8 mouse cellular contexts compared by ENCODE assay signal in the genomic region with DNA sequence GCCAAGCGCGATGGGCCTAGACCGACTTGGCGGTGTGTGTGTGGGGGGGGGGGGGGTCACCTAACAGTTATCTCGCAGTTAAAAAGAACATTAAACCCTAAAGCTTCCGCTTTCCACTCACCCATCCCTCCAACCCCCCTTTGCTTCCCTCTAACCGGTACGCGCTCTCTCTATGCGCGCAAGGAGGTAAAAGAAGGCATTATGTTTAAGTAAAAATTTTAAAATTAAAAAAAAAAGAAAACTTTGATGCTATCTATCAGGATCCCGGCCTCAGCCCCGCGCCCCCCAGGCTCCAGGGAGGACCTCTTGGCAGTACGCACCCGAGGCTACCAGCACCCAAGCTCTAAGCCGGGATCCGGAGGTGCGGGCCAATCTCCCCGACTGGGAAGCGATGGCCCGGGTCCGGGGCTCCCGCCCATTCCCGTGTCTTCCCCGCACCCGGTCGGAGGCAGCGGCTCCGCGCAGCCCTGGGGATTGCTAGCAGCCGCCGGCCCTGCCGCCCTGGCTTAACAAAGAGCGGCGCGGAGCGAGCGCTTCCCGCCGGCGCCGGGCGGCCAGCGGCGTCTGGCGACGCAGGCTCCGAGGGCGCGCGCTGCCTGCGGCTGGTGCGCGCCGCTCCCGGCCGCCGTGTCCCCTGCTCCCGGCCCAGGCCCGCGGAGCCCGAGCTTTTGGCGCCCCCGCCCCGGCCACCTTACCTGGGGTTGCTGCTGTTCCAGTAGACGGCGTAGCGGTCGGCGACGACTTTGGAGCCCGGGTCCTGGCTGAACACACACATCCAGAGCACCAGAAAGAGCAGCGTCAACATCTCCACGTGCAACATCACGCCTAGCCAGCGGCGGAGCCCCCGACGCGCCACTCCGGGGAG. TPM values are rescaled to one million over a fixed set of nuclear protein-coding genes. Genes with fewer than 3 reads are reported as not detected.
DNase-seq lines count a peak whose midpoint lies in the region; ATAC-seq and TF ChIP-seq lines count a peak whose summit lies in the region.

No protein-coding gene starts in this region.

- no peak for TF ChIP-seq EP300 in lung, postnatal 0 days (IDR thresholded peaks at IDR 0.05)

- H3K9ac ChIP-seq in embryonic facial prominence, embryonic 14.5 days (ENCODE audit: low read depth, low read length) = peak overlapping the region; percentile 94
- H3K9ac ChIP-seq in lung, postnatal 0 days (replicated peaks; ENCODE audit: low read depth) = no peak overlapping the region; the same call in 1 of the 2 replicates

- peaks cover 27% of the 10 kb centered on the region for H3K4me1 ChIP-seq in E14TG2a.4 (replicated peaks; ENCODE audit: low read depth, low read length)
- H3K4me1 ChIP-seq in embryonic facial prominence, embryonic 14.5 days (ENCODE audit: control insufficient read depth, insufficient read depth, low read length) = peaks cover 10% of the 10 kb centered on the region
- no peaks in the 10 kb centered on the region; the same call in 1 of the 2 replicates for H3K4me1 ChIP-seq in lung, postnatal 0 days (ENCODE audit: insufficient read depth, low read depth, low read length)

- intact Hi-C loops in heart, postnatal 10 days (cut with DNase I) = loop anchor here (5.0 to 10.0 kb wide), 5 partner anchors 93 to 576 kb away; no protein-coding TSS in a partner anchor

- H3K27ac ChIP-seq in embryonic facial prominence, embryonic 14.5 days (replicated peaks; ENCODE audit: low read depth, low read length) = peak overlapping the region; percentile 97
- H3K27ac ChIP-seq in lung, postnatal 0 days (ENCODE audit: low read length) = no peak overlapping the region

- H3K27me3 ChIP-seq in E14TG2a.4 (ENCODE audit: insufficient read depth, low read length) = peaks cover 51% of the 10 kb centered on the region
- H3K27me3 ChIP-seq in embryonic facial prominence, embryonic 14.5 days (replicated peaks; ENCODE audit: control insufficient read depth, insufficient read depth, low read length) = no peaks in the 10 kb centered on the region; the same call in 1 of the 2 replicates
- peaks cover 11% of the 10 kb centered on the region; the same call in 1 of the 2 replicates for H3K27me3 ChIP-seq in lung, postnatal 0 days (replicated peaks; ENCODE audit: insufficient read depth, low read length)

- H3K4me2 ChIP-seq in embryonic facial prominence, embryonic 14.5 days (ENCODE audit: low read depth, low read length) = peak overlapping the region; percentile 99
- H3K4me2 ChIP-seq in lung, postnatal 0 days (replicated peaks; ENCODE audit: low read depth, low read length) = peak overlapping the region; percentile 98

- TF ChIP-seq CTCF in E14TG2a.4 (conservative IDR thresholded peaks at IDR 0.05; ENCODE audit: low read length) = no peak
- peak; percentile 3; the same call in 1 of the 2 replicates for TF ChIP-seq CTCF in lung, postnatal 0 days (IDR thresholded peaks at IDR 0.05)

- H3K4me3 ChIP-seq in E14TG2a.4 (replicated peaks; ENCODE audit: low read length) = peak overlapping the region; percentile 83
- H3K4me3 ChIP-seq in embryonic facial prominence, embryonic 14.5 days (ENCODE audit: low read depth, low read length) = peak overlapping the region; percentile 93
- H3K4me3 ChIP-seq in lung, postnatal 0 days (ENCODE audit: low read depth, low read length) = peak overlapping the region; percentile 74

- H3K9me3 ChIP-seq in E14TG2a.4 (ENCODE audit: low read length) = no peaks in the 10 kb centered on the region
- H3K9me3 ChIP-seq in embryonic facial prominence, embryonic 14.5 days (ENCODE audit: control insufficient read depth, low read length) = no peaks in the 10 kb centered on the region
- no peaks in the 10 kb centered on the region for H3K9me3 ChIP-seq in lung, postnatal 0 days (ENCODE audit: low read length)

- no peaks in the 10 kb centered on the region for H3K36me3 ChIP-seq in E14TG2a.4 (ENCODE audit: insufficient read depth, low read length)
- no peaks in the 10 kb centered on the region for H3K36me3 ChIP-seq in embryonic facial prominence, embryonic 14.5 days (ENCODE audit: control insufficient read depth, insufficient read depth, low read length)
- no peaks in the 10 kb centered on the region for H3K36me3 ChIP-seq in lung, postnatal 0 days (ENCODE audit: insufficient read depth, low read length)

- ATAC-seq in embryonic facial prominence, embryonic 14.5 days (ENCODE audit: low read depth) = peak; percentile 3
- ATAC-seq in lung, postnatal 0 days = peak; percentile 11; the same call in 1 of the 2 replicates
- no peak for ATAC-seq in erythroid progenitor cell, adult 5-6 weeks (replicated peaks; ENCODE audit: low FRiP score, poor library complexity, severe bottlenecking)

- DNase-seq in adrenal gland, adult 2 months = peak; percentile 74
- peak; percentile 64 for DNase-seq in embryonic facial prominence, embryonic 14.5 days (ENCODE audit: low spot score)
- DNase-seq in heart, postnatal 10 days = peak; percentile 65 to 72
- peak; percentile 28 to 60 for DNase-seq in kidney, postnatal 36 days
- DNase-seq in lung, postnatal 0 days (ENCODE audit: low spot score) = peak; percentile 44
- peak; percentile 61 for DNase-seq in right cerebral cortex, adult 18-20 months

- WGBS in embryonic facial prominence, embryonic 14.5 days = under 1% methylated on average over 52 of the region's 82 CpGs
- under 1% methylated on average over 71 of the region's 82 CpGs for WGBS in lung, postnatal 0 days

RNA-seq across cellular contexts. Expression of a gene that starts 0.6 kb away (rescaled TPM):
- 10 to 100 TPM; 20.4 to 22.6 TPM for total RNA-seq in adrenal gland, adult 2 months (2021)
- polyA plus RNA-seq in adrenal gland, adult 2 months (2012; rRNA removed) = 2.9 and 3.7 TPM in 2 replicates
- 56.6 and 63.1 TPM in 2 replicates for polyA plus RNA-seq in embryonic facial prominence, embryonic 14.5 days (2014; fragmentation: Nextera tagmentation; extraction: Ambion mirVana)
- total RNA-seq in heart, postnatal 10 days (2021) = 10 to 100 TPM; 32.8 to 41.9 TPM
- polyA plus RNA-seq in lung, postnatal 0 days (2015; fragmentation: Nextera tagmentation; extraction: Ambion mirVana) = 6.7 TPM in 2 replicates
- not detected in 2 replicates for total RNA-seq in erythroid progenitor cell, adult 5-6 weeks (2015; ENCODE audit: low replicate concordance)
- total RNA-seq in erythroid progenitor cell, adult 5-6 weeks (2017; ENCODE audit: low replicate concordance) = not detected in 2 replicates

Comparison
In these comparisons a context has a peak if more than half of its experiments do, and no peak if none do; other contexts are left out.
1. RNA of a gene that starts 0.6 kb away (total RNA-seq): 32.8 to 41.9 TPM in heart, postnatal 10 days and 20.4 to 22.6 TPM in adrenal gland, adult 2 months; not detected in erythroid progenitor cell, adult 5-6 weeks; every median in the first group is over 10 times any median in the second.
2. Peak in every context shown above with its lines, with median percentiles within 50 percentile points of each other: H3K4me3 ChIP-seq and DNase-seq.